Mouse (Mus musculus) limb, embryonic 15.5 days (tissue): Measurements from ENCODE around the gene Galnt18. TPM values are rescaled to one million over a fixed set of nuclear protein-coding genes. Genes with fewer than 3 reads are reported as not detected.

Experiments used
- ATAC-seq: fragments of 200-750 bp; cut with Nextera tagmentation; 2 replicates; pipeline ENCODE4 v1.8.0; 2017; ENCODE audit warnings: low read depth, moderate TSS enrichment; ENCODE audit not compliant: insufficient number of reproducible peaks, low FRiP score, low TSS enrichment
- H3K27ac ChIP-seq: fragments of 300-500 bp; sonication (generic); 2 replicates; pipeline ENCODE4 v1.5.1; 2015; ENCODE audit warnings: moderate library complexity, mild to moderate bottlenecking, inconsistent platforms
- H3K27me3 ChIP-seq: fragments of 300-500 bp; sonication (generic); 2 replicates; pipeline ENCODE4 v1.6.1; 2015; ENCODE audit warnings: inconsistent platforms
- H3K36me3 ChIP-seq: fragments of 300-500 bp; sonication (generic); 2 replicates; pipeline ENCODE4 v1.6.1; 2015; ENCODE audit warnings: inconsistent platforms
- H3K4me1 ChIP-seq: fragments of 300-500 bp; sonication (generic); 2 replicates; pipeline ENCODE4 v1.6.1; 2015; ENCODE audit warnings: inconsistent platforms
- H3K4me2 ChIP-seq: fragments of 300-500 bp; sonication (generic); 2 replicates; pipeline ENCODE4 v1.6.1; 2015; ENCODE audit warnings: mild to moderate bottlenecking, inconsistent platforms
- H3K4me3 ChIP-seq: fragments of 300-500 bp; sonication (generic); 2 replicates; pipeline ENCODE4 v1.5.1; 2015; ENCODE audit warnings: mild to moderate bottlenecking, inconsistent platforms
- H3K9ac ChIP-seq: fragments of 300-500 bp; sonication (generic); 2 replicates; pipeline ENCODE4 v1.6.1; 2015; ENCODE audit warnings: inconsistent platforms
- H3K9me3 ChIP-seq: fragments of 300-500 bp; sonication (generic); 2 replicates; pipeline ENCODE4 v1.6.1; 2016; ENCODE audit warnings: inconsistent platforms
- WGBS: fragments of 180-500 bp; shearing (Covaris S2); methylation state at CpG from one replicate; pipeline ENCODE4 v1.1.7; 2015; 5-methylcytosine and 5-hydroxymethylcytosine counted together
- polyA plus RNA-seq: library from polyadenylated mRNA; unstranded; fragments of >200 nt; fragmentation: Nextera tagmentation; extraction: Ambion mirVana; gene quantifications from 2 replicates; pipeline ENCODE4 v1.2.1, GENCODE M21; 2015

Gene Galnt18
- polyA plus RNA-seq, 1 experiment from 2014 or later: 26.6 TPM

GRCm38 (mm10) chr7:111663139-111664073 is 116.4 kb downstream of the Galnt18 start:
- H3K9me3 ChIP-seq: no peaks in the 10 kb centered on the region
- no peaks in the 10 kb centered on the region for H3K36me3 ChIP-seq
- no peak overlapping the region for H3K9ac ChIP-seq
- peaks cover 24% of the 10 kb centered on the region for H3K4me1 ChIP-seq
- no peak overlapping the region for H3K4me3 ChIP-seq
- 38% methylated on average over 14 of the region's 14 CpGs for WGBS
- peak overlapping the region; percentile 73 for H3K27ac ChIP-seq
- ATAC-seq: peak; percentile 80
- H3K27me3 ChIP-seq: no peaks in the 10 kb centered on the region
- no peak overlapping the region for H3K4me2 ChIP-seq

GRCm38 (mm10) chr7:111658579-111658978 is 121.2 kb downstream of the Galnt18 start:
- H3K27ac ChIP-seq: no peak overlapping the region
- no peak overlapping the region for H3K4me2 ChIP-seq
- H3K9ac ChIP-seq: no peak overlapping the region
- 62% methylated on average over 4 of the region's 4 CpGs for WGBS
- H3K4me3 ChIP-seq: no peak overlapping the region
- H3K36me3 ChIP-seq: no peaks in the 10 kb centered on the region
- H3K4me1 ChIP-seq: peaks cover 17% of the 10 kb centered on the region
- no peaks in the 10 kb centered on the region for H3K27me3 ChIP-seq
- no peaks in the 10 kb centered on the region for H3K9me3 ChIP-seq
- ATAC-seq: no peak

- 86% methylated on average over 8 of the region's 8 CpGs for WGBS
- Histone ChIP-seq H3K4me1 (no peaks in the 10 kb centered on the region), H3K9ac (no peak overlapping the region), H3K27ac (no peak overlapping the region), H3K4me3 (no peak overlapping the region), H3K9me3 (no peaks in the 10 kb centered on the region), H3K4me2 (no peak overlapping the region), H3K36me3 (no peaks in the 10 kb centered on the region), H3K27me3 (no peaks in the 10 kb centered on the region)
- ATAC-seq: no peak
Measured at GRCm38 (mm10) chr7:111655002-111655401, 124.8 kb downstream of the Galnt18 start.

- Histone ChIP-seq H3K4me2 (no peak overlapping the region), H3K36me3 (no peaks in the 10 kb centered on the region), H3K9ac (no peak overlapping the region), H3K4me3 (no peak overlapping the region), H3K9me3 (no peaks in the 10 kb centered on the region), H3K27ac (no peak overlapping the region), H3K27me3 (no peaks in the 10 kb centered on the region), H3K4me1 (no peaks in the 10 kb centered on the region)
- no peak for ATAC-seq
Measured at GRCm38 (mm10) chr7:111654526-111654925, 125.3 kb downstream of the Galnt18 start.

DNA sequence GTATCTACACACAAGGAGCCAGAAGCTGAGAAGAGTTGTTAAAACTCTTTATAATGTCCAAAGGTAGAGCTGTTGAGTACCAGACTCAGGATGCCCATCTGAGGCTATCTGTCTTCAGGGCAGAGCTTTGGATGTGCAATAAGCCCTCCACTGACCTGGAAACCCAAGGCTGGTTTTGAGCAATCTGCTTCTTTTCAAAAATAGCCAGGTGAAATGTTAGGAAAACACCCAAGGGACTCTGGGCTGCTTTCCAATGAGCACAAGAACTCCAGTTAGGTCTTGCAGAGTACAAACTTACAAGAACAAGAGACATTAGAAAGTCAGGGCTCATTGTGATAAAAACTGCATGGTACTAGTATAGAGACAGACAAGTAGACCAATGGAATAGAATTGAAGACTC is 135.4 kb downstream of the Galnt18 start:
- no peaks in the 10 kb centered on the region for H3K9me3 ChIP-seq
- no peaks in the 10 kb centered on the region for H3K27me3 ChIP-seq
- no peaks in the 10 kb centered on the region for H3K36me3 ChIP-seq
- H3K4me2 ChIP-seq: no peak overlapping the region
- H3K4me3 ChIP-seq: no peak overlapping the region
- H3K4me1 ChIP-seq: no peaks in the 10 kb centered on the region
- no peak overlapping the region for H3K27ac ChIP-seq
- no peak for ATAC-seq
- H3K9ac ChIP-seq: no peak overlapping the region

DNA sequence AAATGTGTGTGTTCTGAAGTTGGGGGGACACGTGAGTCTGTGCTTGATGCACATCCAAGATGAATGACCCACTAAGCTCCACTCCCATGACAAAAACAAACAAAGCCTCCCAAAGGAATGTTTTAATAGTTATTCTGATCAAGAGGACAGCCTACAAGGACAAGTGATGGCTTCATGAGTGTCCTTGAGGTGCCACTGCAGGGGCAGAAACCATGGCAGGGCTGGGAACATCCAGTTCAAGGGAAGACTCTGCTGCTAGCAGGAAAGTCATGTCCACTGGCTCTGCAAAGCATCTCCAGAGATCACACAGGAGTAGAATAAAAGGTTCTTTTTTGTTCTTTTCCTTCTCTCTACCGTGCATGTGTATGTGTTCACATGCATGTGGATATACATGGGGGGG is 140.9 kb downstream of the Galnt18 start:
- no peak for ATAC-seq
- Histone ChIP-seq H3K9me3 (no peaks in the 10 kb centered on the region), H3K27ac (no peak overlapping the region), H3K4me3 (no peak overlapping the region), H3K4me1 (no peaks in the 10 kb centered on the region), H3K27me3 (no peaks in the 10 kb centered on the region), H3K4me2 (no peak overlapping the region), H3K36me3 (no peaks in the 10 kb centered on the region), H3K9ac (no peak overlapping the region)
- 70% methylated on average over 2 of the region's 2 CpGs for WGBS

DNA sequence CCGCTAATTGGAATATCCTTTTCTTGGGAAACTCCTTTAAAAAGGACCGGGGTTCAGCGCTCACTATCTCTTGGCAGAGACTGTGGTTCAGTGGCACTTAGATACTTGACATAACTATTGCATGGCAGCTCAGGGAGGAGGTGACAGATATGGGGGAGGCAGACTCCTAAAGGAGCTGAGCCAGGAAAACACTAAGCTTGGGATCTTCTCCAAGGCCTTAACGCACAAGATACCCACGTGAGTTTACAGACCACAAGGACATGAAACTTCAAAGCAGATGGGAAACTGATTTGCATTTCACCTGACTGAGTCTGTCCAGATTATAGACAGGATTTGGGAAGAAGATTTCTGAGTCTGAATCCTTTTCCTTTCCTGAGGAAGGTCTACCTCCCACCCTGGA is 141.3 kb downstream of the Galnt18 start:
- Histone ChIP-seq H3K9me3 (no peaks in the 10 kb centered on the region), H3K4me2 (no peak overlapping the region), H3K36me3 (no peaks in the 10 kb centered on the region), H3K4me1 (no peaks in the 10 kb centered on the region), H3K27me3 (no peaks in the 10 kb centered on the region), H3K27ac (no peak overlapping the region), H3K9ac (no peak overlapping the region), H3K4me3 (no peak overlapping the region)
- ATAC-seq: no peak
- 44% methylated on average over 5 of the region's 5 CpGs for WGBS

DNA sequence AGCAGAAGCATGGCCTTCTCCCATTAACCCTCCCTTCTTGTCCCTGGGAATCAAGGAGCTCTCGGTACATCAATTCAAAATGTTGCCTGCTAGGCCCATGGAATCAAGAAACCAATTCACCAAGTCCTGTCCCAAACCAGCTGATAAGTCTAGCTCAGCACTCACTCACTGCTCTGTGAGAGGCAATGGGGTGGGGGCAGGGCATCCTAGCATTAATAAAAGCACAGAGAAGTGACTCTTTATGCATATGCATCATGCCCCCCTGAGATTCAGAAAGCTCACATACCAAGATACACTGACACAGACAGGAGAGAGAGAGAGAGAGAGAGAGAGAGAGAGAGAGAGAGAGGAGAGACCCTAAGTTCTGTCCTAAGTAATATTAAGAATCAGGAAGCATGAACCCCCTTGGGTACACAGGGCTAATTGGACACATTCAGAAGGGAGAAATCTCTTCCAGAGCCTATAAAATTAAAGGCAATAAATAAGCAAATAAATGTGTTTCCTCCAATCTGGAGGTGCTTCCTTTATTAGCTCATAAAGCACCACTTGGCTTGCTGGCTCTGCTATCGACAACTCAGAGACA is 141.8 kb downstream of the Galnt18 start:
- no peaks in the 10 kb centered on the region for H3K4me1 ChIP-seq
- H3K4me2 ChIP-seq: no peak overlapping the region
- H3K36me3 ChIP-seq: no peaks in the 10 kb centered on the region
- H3K4me3 ChIP-seq: no peak overlapping the region
- H3K9me3 ChIP-seq: no peaks in the 10 kb centered on the region
- H3K9ac ChIP-seq: no peak overlapping the region
- no peaks in the 10 kb centered on the region for H3K27me3 ChIP-seq
- WGBS: 39% methylated on average over 2 of the region's 2 CpGs
- H3K27ac ChIP-seq: no peak overlapping the region
- no peak for ATAC-seq

DNA sequence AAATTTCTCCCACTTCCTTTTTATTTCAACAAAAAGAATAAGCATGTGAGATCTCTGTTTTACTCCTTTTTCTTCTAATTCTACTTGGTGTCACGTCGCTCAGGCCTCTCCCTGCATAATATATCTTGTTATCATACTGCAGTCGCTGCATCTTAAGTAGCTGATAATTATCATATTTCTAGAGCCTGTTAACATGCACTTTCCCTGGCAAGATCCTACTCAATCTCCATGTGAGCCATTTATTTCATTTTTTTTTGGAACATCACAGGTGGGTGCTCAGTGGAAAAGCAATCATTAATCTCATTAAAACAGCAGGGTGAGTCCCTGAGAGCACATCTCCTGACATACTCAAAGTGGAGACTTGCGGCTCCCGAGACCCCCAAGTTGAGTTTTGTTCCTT is 143.3 kb downstream of the Galnt18 start:
- Histone ChIP-seq H3K9me3 (no peaks in the 10 kb centered on the region), H3K4me3 (no peak overlapping the region), H3K36me3 (no peaks in the 10 kb centered on the region), H3K9ac (no peak overlapping the region), H3K4me2 (no peak overlapping the region), H3K27ac (no peak overlapping the region), H3K4me1 (no peaks in the 10 kb centered on the region), H3K27me3 (no peaks in the 10 kb centered on the region)
- no peak for ATAC-seq
- WGBS: 89% methylated on average over 5 of the region's 5 CpGs

DNA sequence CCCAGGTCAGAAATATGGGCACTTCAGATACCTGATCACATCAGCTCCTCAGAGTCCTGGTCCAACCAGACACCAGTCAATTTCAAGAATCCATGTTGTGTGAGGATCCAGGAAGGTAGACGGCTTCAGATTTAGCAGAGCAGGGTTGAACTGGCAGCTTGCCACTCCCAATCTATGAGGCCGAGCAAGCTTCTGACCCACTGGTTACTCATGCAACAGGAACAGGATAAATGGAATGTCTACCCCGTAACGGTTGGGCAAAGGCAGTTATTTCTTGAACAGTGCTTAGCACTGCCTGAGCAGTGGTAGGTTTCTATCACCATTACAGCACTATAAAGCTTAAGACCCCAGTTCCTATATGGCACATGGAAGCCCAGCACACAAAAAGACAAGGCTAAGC is 148.5 kb downstream of the Galnt18 start:
- no peak overlapping the region for H3K27ac ChIP-seq
- no peak overlapping the region for H3K4me2 ChIP-seq
- H3K9ac ChIP-seq: no peak overlapping the region
- WGBS: 51% methylated on average over 4 of the region's 4 CpGs
- H3K4me3 ChIP-seq: no peak overlapping the region
- ATAC-seq: no peak
- H3K9me3 ChIP-seq: no peaks in the 10 kb centered on the region
- no peaks in the 10 kb centered on the region for H3K36me3 ChIP-seq
- H3K4me1 ChIP-seq: no peaks in the 10 kb centered on the region
- H3K27me3 ChIP-seq: no peaks in the 10 kb centered on the region

DNA sequence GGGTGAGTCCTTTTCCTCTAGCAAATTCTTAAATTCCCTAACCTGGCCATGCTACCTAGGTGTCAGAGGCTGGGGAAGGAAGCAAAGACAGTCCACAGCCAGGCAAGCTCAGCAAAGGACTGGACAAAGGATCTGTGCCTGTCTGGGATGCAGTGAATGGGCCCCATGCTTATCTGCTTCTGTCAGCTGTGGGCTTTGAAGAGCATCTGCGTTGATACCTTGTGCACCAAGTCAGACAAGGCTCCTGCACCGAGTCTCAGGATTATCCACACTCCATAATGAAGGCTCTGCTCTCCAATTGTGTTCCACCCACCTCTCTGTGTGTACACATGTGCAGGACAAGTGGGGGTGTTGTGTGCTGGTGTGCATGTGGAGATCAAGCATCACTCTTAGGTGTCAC is 153.5 kb downstream of the Galnt18 start:
- Histone ChIP-seq H3K27ac (no peak overlapping the region), H3K4me2 (no peak overlapping the region), H3K4me3 (no peak overlapping the region), H3K27me3 (no peaks in the 10 kb centered on the region), H3K36me3 (no peaks in the 10 kb centered on the region), H3K9ac (no peak overlapping the region), H3K9me3 (no peaks in the 10 kb centered on the region), H3K4me1 (no peaks in the 10 kb centered on the region)
- WGBS: 71% methylated on average over 2 of the region's 2 CpGs
- no peak for ATAC-seq

- no peaks in the 10 kb centered on the region for H3K27me3 ChIP-seq
- H3K36me3 ChIP-seq: no peaks in the 10 kb centered on the region
- no peak overlapping the region for H3K9ac ChIP-seq
- no peak for ATAC-seq
- H3K4me1 ChIP-seq: no peaks in the 10 kb centered on the region
- H3K9me3 ChIP-seq: no peaks in the 10 kb centered on the region
- no peak overlapping the region for H3K4me3 ChIP-seq
- H3K27ac ChIP-seq: no peak overlapping the region
- no peak overlapping the region for H3K4me2 ChIP-seq
- 60% methylated on average over 5 of the region's 5 CpGs for WGBS
Measured at GRCm38 (mm10) chr7:111625736-111626135, 154.0 kb downstream of the Galnt18 start.
